Mouse (Mus musculus): ENCODE measurements around the gene Fam117a.

Fam117a gene

GRCm38 (mm10) chr11:95420880-95421435, 84.1 kb downstream of the Fam117a start:
- no peak for DNase-seq (ENCODE audit: low spot score)

GRCm38 (mm10) chr11:95423505-95423904, 86.7 kb downstream of the Fam117a start:
- no peak for DNase-seq (ENCODE audit: low spot score)

- no peak for DNase-seq (ENCODE audit: low spot score)
These were observed 94.5 kb downstream of the Fam117a start for GRCm38 (mm10) chr11:95431344-95431743.
